Mouse (Mus musculus) midbrain, embryonic 11.5 days (tissue): ENCODE data around the gene Fam241b. TPM values are rescaled to one million over a fixed set of nuclear protein-coding genes. Genes with fewer than 3 reads are reported as not detected.

ENCODE experiments used
- ATAC-seq: fragments of 200-750 bp; cut with Nextera tagmentation; 2 replicates; pipeline ENCODE4 v1.8.0; 2017; ENCODE audit warnings: moderate TSS enrichment, moderate library complexity; ENCODE audit not compliant: low FRiP score
- DNase-seq: peaks from one replicate; pipeline ENCODE4 v3.0.0; 2015; ENCODE audit warnings: low spot score; ENCODE audit errors: missing footprints
- H3K27ac ChIP-seq: fragments of 300-500 bp; sonication (generic); 2 replicates; pipeline ENCODE4 v1.5.1; 2014; ENCODE audit warnings: low read depth, low read length
- H3K27me3 ChIP-seq: fragments of 300-500 bp; sonication (generic); 2 replicates; pipeline ENCODE4 v1.6.1; 2014; ENCODE audit warnings: mild to moderate bottlenecking, low read length, moderate library complexity, mixed read lengths; ENCODE audit not compliant: control insufficient read depth, insufficient read depth
- H3K36me3 ChIP-seq: fragments of 300-500 bp; sonication (generic); 2 replicates; pipeline ENCODE4 v1.6.1; 2014; ENCODE audit warnings: mild to moderate bottlenecking, low read length, moderate library complexity, mixed read lengths; ENCODE audit not compliant: control insufficient read depth, insufficient read depth
- H3K4me1 ChIP-seq: fragments of 300-500 bp; sonication (generic); 2 replicates; pipeline ENCODE4 v1.6.1; 2014; ENCODE audit warnings: low read length; ENCODE audit not compliant: control insufficient read depth, insufficient read depth
- H3K4me2 ChIP-seq: fragments of 300-500 bp; sonication (generic); 2 replicates; pipeline ENCODE4 v1.6.1; 2014; ENCODE audit warnings: mild to moderate bottlenecking, moderate library complexity
- H3K4me3 ChIP-seq: fragments of 300-500 bp; sonication (generic); 2 replicates; pipeline ENCODE4 v1.5.1; 2014; ENCODE audit warnings: low read depth, low read length
- H3K9ac ChIP-seq: fragments of 300-500 bp; sonication (generic); 2 replicates; pipeline ENCODE4 v1.6.1; 2014; ENCODE audit warnings: low read length
- H3K9me3 ChIP-seq: fragments of 300-500 bp; sonication (generic); 2 replicates; pipeline ENCODE4 v1.6.1; 2016; ENCODE audit warnings: low read length; ENCODE audit not compliant: control insufficient read depth
- WGBS: fragments of 180-500 bp; shearing (Covaris S2); extraction: QIAGEN DNeasy Blood & Tissue Kit; methylation state at CpG from one replicate; pipeline ENCODE4 v1.1.7; 2014; 5-methylcytosine and 5-hydroxymethylcytosine counted together
- polyA plus RNA-seq: library from polyadenylated mRNA; unstranded; fragments of >200 nt; fragmentation: Nextera tagmentation; extraction: Ambion mirVana; gene quantifications from 2 replicates; pipeline ENCODE4 v1.2.1, GENCODE M21; 2014

The Fam241b gene
- polyA plus RNA-seq, 1 experiment from 2014 or later = 7.1 TPM

DNA sequence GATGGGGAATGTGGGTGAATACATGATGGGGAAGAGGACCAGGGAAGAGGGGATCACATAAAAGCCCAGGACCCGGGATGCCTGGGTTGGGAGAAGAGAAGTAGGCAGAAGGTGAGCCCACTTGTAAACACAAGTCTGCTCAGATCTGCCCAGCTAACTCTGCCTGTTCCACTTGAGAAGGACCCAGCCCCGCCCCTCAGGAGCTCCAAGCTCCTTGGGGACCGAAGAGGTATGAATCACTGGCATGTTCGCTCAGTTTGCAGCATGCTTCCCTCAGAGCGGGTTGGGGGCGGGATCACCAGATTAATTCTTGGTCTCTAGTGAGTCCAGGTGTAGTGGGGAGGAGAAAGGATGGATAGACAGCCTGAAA is 32.5 kb downstream of the Fam241b start:
- Histone ChIP-seq H3K36me3 (no peaks in the 10 kb centered on the region), H3K4me2 (peak overlapping the region; percentile 94), H3K9ac (peak overlapping the region; percentile 83), H3K9me3 (no peaks in the 10 kb centered on the region), H3K27me3 (peaks cover 28% of the 10 kb centered on the region), H3K27ac (no peak overlapping the region), H3K4me3 (peak overlapping the region; percentile 70), H3K4me1 (peaks cover 3% of the 10 kb centered on the region; the same call in 1 of the 2 replicates)
- 46% methylated on average over 6 of the region's 6 CpGs for WGBS
- no peak for DNase-seq
- ATAC-seq = no peak; the same call in 1 of the 2 replicates

GRCm38 (mm10) chr10:62110504-62111206 is 33.1 kb downstream of the Fam241b start:
- peaks cover 28% of the 10 kb centered on the region for H3K27me3 ChIP-seq

GRCm38 (mm10) chr10:62107048-62107447 is 36.7 kb downstream of the Fam241b start:
- H3K27ac ChIP-seq = no peak overlapping the region
- ATAC-seq = no peak
- H3K9ac ChIP-seq = no peak overlapping the region
- H3K9me3 ChIP-seq = no peaks in the 10 kb centered on the region
- no peaks in the 10 kb centered on the region for H3K36me3 ChIP-seq
- no peak for DNase-seq
- WGBS = 70% methylated on average over 9 of the region's 9 CpGs
- H3K4me1 ChIP-seq = peaks cover 3% of the 10 kb centered on the region; the same call in 1 of the 2 replicates
- no peak overlapping the region for H3K4me3 ChIP-seq
- no peak overlapping the region for H3K4me2 ChIP-seq
- H3K27me3 ChIP-seq = peaks cover 28% of the 10 kb centered on the region

More at GRCm38 (mm10) chr10:62110504-62111206, 33.1 kb downstream of the Fam241b start:
- ATAC-seq = peak; percentile 84
- Histone ChIP-seq H3K4me2 (peak overlapping the region; percentile 94), H3K36me3 (no peaks in the 10 kb centered on the region), H3K4me1 (peaks cover 3% of the 10 kb centered on the region; the same call in 1 of the 2 replicates), H3K27ac (no peak overlapping the region), H3K9me3 (no peaks in the 10 kb centered on the region), H3K4me3 (peak overlapping the region; percentile 70), H3K9ac (peak overlapping the region; percentile 83)
- WGBS = under 1% methylated on average over 57 of the region's 57 CpGs
- peak; percentile 98 for DNase-seq

DNA sequence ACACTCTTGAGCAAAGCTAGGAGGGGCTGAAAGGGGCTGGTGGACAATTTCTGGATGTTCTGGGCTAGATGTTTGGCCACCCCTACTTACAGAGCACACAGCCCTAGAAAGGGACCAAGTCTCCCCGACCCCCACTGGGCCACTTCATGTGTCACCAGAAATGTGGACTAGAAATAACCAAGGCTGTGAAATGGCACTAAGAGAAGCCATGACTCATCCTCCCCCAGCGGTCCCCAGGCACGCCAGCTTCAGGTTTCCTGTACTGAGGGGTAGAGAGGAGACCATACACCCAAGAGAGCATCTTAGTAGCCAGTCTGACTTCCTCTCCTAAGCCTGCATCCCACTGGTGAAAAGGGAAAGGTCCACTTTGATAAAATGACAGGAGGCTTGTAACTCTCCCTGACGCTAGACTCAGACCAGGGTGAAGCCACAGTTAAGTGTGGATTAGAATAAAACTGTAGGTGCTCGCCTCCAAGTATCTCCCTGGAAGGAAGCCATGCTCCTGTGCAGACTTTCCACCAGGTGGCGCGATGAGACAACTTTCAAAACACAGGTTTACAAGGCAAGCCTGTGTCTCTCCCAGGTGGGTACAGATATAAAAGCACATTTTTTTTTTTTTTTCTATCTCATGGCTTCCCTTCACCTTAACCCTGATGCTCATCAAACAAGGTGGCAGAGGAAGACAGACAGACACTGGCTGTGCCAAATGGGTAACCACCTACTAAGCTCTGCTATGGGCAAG is 38.7 kb downstream of the Fam241b start:
- Histone ChIP-seq H3K4me1 (peaks cover 5% of the 10 kb centered on the region; the same call in 1 of the 2 replicates), H3K9ac (no peak overlapping the region), H3K27me3 (peaks cover 16% of the 10 kb centered on the region), H3K4me3 (no peak overlapping the region), H3K36me3 (no peaks in the 10 kb centered on the region), H3K4me2 (no peak overlapping the region), H3K27ac (no peak overlapping the region), H3K9me3 (no peaks in the 10 kb centered on the region)
- 30% methylated on average over 7 of the region's 7 CpGs for WGBS
- DNase-seq (peak; percentile 90), ATAC-seq (peak; percentile 22; the same call in 1 of the 2 replicates)

GRCm38 (mm10) chr10:62101504-62102439 is 41.9 kb downstream of the Fam241b start:
- WGBS = 15% methylated on average over 7 of the region's 7 CpGs

DNA sequence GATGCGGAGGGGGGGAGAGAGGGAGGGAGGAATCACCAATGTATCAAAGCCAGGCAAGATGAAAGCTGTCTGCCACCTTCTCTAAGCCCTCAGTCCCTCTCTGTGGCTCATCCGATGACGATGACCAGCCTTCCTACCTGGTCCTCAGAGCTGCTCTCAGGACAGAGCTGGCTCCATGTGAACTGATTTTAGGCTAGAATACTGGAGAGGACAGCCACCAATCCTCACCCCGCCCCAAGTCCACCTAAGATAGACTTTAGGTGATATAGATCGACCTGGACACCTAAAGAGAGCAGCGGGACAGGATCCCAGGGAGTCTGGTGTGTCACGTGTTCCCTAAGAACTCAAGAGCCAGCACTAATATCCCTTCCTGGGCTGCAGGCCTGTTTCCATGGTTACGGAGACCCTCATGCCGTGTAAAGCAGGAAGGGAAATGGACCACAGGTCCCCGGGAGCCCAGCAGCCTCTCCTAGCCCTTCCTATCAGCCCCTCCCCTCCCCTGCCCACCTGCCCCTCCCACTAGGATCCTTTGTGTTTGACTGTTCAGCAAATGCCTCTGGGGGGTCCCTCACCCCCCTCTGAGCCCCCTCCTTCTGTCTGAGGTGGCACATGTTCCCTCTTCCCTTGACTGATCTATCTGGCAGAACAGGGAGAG is 43.8 kb downstream of the Fam241b start:
- H3K4me3 ChIP-seq = no peak overlapping the region
- no peaks in the 10 kb centered on the region for H3K9me3 ChIP-seq
- no peaks in the 10 kb centered on the region for H3K27me3 ChIP-seq
- WGBS = 57% methylated on average over 10 of the region's 10 CpGs
- DNase-seq = peak; percentile 85
- H3K36me3 ChIP-seq = no peaks in the 10 kb centered on the region
- H3K4me2 ChIP-seq = no peak overlapping the region
- ATAC-seq = peak; percentile 64
- H3K27ac ChIP-seq = peak overlapping the region; percentile 15; the same call in 1 of the 2 replicates
- H3K9ac ChIP-seq = no peak overlapping the region
- H3K4me1 ChIP-seq = peaks cover 5% of the 10 kb centered on the region; the same call in 1 of the 2 replicates

More at GRCm38 (mm10) chr10:62101504-62102439, 41.9 kb downstream of the Fam241b start:
- Histone ChIP-seq H3K27ac (no peak overlapping the region), H3K4me3 (no peak overlapping the region), H3K4me2 (no peak overlapping the region), H3K36me3 (no peaks in the 10 kb centered on the region), H3K27me3 (no peaks in the 10 kb centered on the region), H3K9ac (no peak overlapping the region), H3K9me3 (no peaks in the 10 kb centered on the region), H3K4me1 (peaks cover 5% of the 10 kb centered on the region; the same call in 1 of the 2 replicates)
- DNase-seq (peak; percentile 98), ATAC-seq (peak; percentile 62)

- no peak overlapping the region for H3K4me3 ChIP-seq
- no peaks in the 10 kb centered on the region for H3K36me3 ChIP-seq
- no peak for ATAC-seq
- H3K9ac ChIP-seq = no peak overlapping the region
- no peak overlapping the region for H3K27ac ChIP-seq
- no peak overlapping the region for H3K4me2 ChIP-seq
- H3K4me1 ChIP-seq = no peaks in the 10 kb centered on the region
- WGBS = 88% methylated on average over 6 of the region's 6 CpGs
- DNase-seq = peak; percentile 37
- no peaks in the 10 kb centered on the region for H3K9me3 ChIP-seq
- H3K27me3 ChIP-seq = no peaks in the 10 kb centered on the region
Observed at GRCm38 (mm10) chr10:62094401-62094800, 49.3 kb downstream of the Fam241b start.

GRCm38 (mm10) chr10:62093903-62094302 is 49.8 kb downstream of the Fam241b start:
- DNase-seq (peak; percentile 73), ATAC-seq (no peak)
- H3K27ac ChIP-seq = no peak overlapping the region
- no peaks in the 10 kb centered on the region for H3K4me1 ChIP-seq
- no peaks in the 10 kb centered on the region for H3K27me3 ChIP-seq
- 80% methylated on average over 7 of the region's 7 CpGs for WGBS
- H3K4me3 ChIP-seq = no peak overlapping the region
- H3K36me3 ChIP-seq = no peaks in the 10 kb centered on the region
- no peak overlapping the region for H3K4me2 ChIP-seq
- H3K9ac ChIP-seq = no peak overlapping the region
- H3K9me3 ChIP-seq = no peaks in the 10 kb centered on the region
